Mouse (Mus musculus): ENCODE data around the gene Hacd2. TPM values are rescaled to one million over a fixed set of nuclear protein-coding genes. Genes with fewer than 3 reads are reported as not detected.

Gene Hacd2
- total RNA-seq, 4 experiments from 2014 or later: 26.1 to 37.7 (median 30.3) TPM

GRCm38 (mm10) chr16:35054432-35055193 lies 32.4 kb downstream of the Hacd2 start:
- no peak for DNase-seq (ENCODE audit: low spot score in 2 of 2)

DNA sequence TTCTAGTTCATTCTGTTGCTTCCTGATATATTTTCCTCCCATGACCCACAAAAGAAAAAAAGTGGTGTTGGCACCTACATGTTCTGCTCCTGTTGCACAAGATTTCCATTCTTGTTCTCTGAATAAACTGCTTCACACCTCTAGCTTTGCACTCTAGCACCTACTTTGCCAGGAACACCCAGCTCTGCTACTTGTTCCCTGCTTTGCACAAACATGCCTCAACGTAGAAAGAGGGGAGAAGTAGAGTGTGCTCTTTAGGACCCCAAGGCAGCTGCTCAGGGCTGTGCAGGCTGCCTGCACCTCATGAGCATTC lies 32.9 kb downstream of the Hacd2 start:
- no peak for DNase-seq (ENCODE audit: low spot score in 2 of 2)

GRCm38 (mm10) chr16:35055861-35056260 lies 33.6 kb downstream of the Hacd2 start:
- no peak for DNase-seq (ENCODE audit: low spot score in 2 of 2)

DNA sequence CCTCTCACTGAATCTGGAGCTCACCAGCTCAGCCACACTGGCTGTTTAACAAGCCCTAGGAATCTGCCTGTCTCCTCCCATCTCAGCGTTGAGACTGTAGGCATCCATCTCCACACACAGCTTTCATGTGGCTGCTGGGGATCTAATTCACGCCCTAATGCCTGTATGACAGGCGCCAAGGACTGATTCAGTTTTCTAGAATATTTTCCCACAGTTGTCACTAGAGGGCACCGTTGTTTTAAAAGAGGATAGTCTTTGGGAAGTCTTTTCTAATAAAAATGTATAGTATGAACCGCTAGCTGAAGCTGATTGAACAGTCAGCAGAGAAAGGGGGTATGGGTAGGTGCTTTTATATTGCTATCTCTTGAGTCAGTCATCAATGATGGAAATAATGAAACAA lies 34.1 kb downstream of the Hacd2 start:
- peak in 1 of 2 experiments; percentile 11 for DNase-seq (ENCODE audit: low spot score in 2 of 2)

- no peak for DNase-seq (ENCODE audit: low spot score in 2 of 2)
These were observed 34.6 kb downstream of the Hacd2 start for GRCm38 (mm10) chr16:35056786-35057185.

GRCm38 (mm10) chr16:35061017-35061416 lies 38.8 kb downstream of the Hacd2 start:
- no peak for DNase-seq (ENCODE audit: low spot score in 2 of 2)

DNA sequence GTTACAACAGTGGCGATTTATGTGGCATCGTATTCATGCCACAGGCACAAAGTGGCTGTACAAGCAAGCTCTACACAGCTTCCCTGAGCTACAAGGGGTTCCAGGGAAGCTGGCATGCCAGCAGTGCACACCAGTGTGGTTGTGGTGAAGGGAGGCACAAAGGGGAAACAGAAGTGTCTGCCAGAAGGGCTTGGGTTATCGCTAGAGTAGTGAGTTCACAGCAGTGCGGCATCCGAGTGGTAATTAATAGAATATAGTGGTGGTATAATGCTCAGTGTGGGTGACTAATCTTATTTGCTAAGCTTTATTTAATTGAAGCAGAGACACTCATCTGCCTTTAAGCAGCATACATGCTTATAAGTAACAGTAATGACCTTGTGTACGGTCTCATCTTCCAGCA lies 43.5 kb downstream of the Hacd2 start:
- no peak for DNase-seq (ENCODE audit: low spot score in 2 of 2)

DNA sequence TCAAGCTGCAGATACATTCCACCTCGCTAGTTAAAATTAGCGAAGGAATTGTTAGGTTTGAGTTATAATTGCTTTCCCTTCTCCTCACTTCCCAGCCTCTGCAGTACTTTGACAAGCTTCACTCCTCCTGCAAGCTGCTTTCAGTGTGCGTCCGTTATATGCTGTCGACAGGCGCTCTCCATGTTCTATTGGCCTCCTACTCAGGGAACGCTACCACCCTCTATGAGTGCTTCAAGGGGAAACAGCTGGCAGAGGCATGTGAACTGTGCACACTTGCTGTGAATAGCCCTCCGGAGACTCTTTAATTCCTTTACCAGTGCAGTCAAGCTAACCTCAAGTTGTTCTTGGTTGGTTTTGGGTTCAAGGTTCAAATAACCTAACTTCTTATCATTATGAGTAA lies 44.9 kb downstream of the Hacd2 start:
- DNase-seq (ENCODE audit: low spot score in 2 of 2): peak in 1 of 2 experiments; percentile 19

DNA sequence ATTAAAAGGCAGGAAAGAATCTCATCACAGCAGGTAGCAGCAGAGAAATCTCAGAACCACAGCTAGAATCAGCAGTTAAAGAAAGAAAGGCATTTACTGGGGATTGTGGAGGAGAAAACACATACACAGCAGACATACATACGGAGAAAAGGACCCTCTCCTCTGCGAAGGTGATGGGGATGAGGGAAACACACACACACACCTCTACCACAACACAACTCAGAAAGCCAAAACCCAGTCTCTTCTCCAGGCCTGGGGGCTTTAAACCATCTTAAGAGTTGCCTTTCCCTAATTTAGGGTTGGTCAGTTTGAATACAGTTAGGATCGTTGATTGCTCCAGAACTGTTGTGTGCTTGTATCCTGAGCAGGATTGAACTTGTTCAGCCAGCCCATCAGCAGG lies 45.4 kb downstream of the Hacd2 start:
- DNase-seq (ENCODE audit: low spot score in 2 of 2): no peak

DNA sequence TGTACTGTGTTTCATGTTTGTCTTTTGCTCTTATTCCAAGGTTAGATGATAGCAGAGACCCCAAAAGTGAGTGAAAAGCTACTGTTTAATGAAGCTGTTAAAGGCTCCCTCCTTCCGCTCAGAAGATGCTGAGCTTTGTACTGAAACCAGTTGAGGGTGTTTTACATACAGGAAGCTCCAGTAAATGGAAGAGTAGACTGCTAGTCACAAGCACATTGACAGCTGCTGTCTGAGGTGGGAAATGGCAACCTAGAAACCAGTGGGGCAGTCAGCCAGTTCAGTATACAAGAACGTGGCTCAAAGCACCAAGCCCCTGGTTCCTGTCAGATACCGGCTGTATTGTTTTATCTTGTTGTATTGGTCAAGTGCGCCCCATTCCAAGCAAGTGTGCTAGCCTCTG lies 46.7 kb downstream of the Hacd2 start:
- no peak for DNase-seq (ENCODE audit: low spot score in 2 of 2)

- DNase-seq (ENCODE audit: low spot score in 2 of 2): no peak
These were observed 52.2 kb downstream of the Hacd2 start for GRCm38 (mm10) chr16:35074436-35074835.

DNA sequence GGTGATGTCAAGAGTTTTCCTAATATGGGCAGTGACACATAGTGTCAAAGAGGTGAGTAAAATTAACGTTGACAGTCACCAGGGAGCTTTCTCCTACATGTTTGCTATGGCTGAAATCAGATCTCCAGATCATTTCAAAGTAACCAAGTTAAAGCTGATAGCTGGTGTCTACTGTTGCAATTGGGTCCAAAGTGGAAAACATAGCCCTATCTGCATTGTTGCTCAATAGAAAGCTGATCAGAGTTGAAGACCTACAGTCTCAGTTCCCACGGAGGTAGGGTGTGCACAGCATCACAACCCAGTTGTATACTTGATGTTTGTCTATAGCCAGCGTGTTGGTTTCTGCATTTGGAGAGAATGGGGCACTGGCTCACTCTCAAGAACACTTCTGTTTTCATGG lies 53.4 kb downstream of the Hacd2 start:
- no peak for DNase-seq (ENCODE audit: low spot score in 2 of 2)

- no peak for DNase-seq (ENCODE audit: low spot score in 2 of 2)
These were observed 71.3 kb downstream of the Hacd2 start for GRCm38 (mm10) chr16:35093500-35093899.

DNA sequence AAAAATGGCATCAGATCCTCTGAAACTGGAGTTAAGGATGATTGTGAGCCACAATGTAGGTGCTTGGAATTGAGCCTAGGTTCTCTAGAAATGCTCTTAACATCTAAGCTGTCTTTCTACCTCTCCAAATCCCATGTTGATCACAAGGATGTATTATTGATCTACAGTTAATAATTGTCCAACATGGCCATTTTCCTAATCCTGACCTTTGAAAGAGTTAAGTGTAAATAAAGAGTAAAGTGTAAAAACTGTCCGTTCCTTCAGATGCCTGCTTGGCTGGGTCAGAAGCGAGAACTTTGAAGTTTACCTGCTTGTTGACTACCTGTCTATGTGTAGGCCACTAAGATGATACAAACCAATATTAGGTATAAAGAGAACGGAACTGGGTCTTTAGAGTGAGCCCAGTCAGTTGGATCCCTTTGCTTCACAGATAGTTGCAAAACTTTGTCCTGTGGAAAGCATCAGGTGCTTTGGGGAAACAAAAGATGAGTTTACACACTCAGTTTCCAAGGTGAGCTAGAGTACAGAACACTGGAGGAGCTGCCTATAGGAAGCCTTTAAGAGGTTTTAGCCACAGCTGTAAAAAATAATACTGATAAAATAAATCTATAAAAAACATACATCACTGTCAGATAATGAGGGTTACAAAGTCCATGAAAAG lies 75.8 kb downstream of the Hacd2 start:
- no peak for DNase-seq (ENCODE audit: low spot score in 2 of 2)

DNA sequence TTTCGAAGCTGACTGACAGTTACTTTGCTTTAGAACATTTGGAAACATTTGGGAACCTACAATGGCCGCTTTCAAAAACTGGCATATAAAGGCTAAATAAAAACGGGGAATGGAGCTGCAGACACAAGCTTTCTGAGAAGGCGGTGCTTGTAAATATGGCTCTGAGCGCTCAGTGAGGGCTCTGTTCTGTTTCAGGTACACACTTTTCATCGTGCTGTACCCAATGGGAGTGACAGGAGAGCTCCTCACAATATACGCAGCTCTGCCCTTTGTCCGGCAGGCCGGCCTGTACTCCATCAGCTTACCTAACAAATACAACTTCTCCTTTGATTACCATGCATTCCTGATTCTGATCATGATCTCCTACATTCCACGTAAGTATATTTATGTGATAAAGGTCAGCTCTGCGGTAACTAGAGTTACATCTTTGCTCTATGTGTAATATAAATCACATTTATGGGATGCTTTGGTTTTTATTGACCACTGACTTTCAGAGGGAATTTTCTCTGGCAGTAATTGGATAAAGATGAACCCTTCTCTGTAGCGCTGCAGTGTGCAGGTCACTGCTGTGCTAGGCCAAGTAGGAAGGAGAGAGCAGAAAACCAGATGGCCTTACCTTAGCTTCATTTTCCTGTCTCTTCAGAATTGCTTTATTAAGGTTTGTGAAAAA lies 79.7 kb downstream of the Hacd2 start:
- DNase-seq (ENCODE audit: low spot score in 2 of 2): no peak

DNA sequence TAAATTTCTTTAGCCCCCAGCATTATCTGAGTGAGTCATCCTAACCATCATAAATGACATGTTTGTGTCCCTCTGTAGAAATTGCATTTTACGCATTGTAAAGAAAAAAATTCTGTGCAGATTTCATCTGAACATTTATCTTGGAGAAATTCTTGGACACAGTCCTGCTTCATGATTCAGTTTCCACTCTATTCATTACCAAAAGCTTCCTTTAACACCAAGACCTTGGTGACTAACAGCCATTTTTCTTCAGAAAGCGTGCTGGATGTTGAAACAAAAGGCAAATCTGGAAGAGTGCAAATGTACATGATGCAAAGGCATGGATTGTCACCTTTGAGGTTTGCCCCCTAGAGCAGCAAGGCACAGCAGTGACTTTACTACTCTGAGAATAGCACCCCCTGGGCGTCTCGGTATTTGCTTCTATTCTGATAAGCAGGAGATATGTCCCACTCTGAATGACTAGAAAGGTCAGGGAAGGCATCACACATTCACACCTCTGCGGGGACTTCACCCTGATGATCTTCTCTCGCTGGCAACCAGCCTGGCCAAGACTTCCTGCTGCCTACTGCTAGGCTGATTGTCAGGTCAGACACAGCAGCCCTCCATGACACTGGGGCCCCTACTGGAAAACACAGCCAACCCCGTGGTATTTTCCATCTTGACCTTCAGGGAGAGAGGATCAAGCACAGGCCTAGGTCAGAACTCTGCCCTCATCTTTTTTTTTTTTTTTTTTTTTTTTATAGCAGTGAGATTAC lies 80.8 kb downstream of the Hacd2 start:
- DNase-seq (ENCODE audit: low spot score in 2 of 2): no peak

GRCm38 (mm10) chr16:35107985-35108384 lies 85.8 kb downstream of the Hacd2 start:
- no peak for DNase-seq (ENCODE audit: low spot score in 2 of 2)

GRCm38 (mm10) chr16:35109156-35109555 lies 86.9 kb downstream of the Hacd2 start:
- DNase-seq (ENCODE audit: low spot score in 2 of 2): no peak

- DNase-seq (ENCODE audit: low spot score in 2 of 2): no peak
These were observed 87.5 kb downstream of the Hacd2 start for GRCm38 (mm10) chr16:35109656-35110291.

GRCm38 (mm10) chr16:35110410-35111142 lies 88.3 kb downstream of the Hacd2 start:
- DNase-seq (ENCODE audit: low spot score in 2 of 2): peak; percentile 60 to 88

DNA sequence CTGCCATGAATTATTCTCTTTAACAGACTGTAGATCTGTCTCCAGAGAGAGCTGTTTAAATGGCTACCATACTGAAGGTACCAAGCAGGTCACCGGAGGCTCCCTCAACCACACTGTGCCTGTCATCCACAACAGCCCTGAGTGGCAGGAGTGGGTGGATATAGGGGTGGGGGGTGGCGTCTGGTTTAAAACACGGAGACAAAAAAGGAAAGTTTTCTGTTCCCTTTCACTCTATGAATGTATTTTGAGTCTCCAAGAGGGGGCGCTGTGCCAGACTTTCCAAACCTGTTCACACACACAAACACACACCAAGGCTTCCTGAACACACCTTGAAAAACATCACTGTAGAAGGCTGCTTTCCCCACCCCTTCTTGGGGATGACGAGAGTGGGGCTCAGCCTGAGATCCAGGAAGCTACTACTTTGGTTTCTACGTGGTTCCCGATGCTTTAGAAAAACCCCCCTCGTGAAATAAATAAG lies 89.0 kb downstream of the Hacd2 start:
- DNase-seq (ENCODE audit: low spot score in 2 of 2): no peak

All from left cerebral cortex, adult 8-10 months (tissue).